In the genomic region with DNA sequence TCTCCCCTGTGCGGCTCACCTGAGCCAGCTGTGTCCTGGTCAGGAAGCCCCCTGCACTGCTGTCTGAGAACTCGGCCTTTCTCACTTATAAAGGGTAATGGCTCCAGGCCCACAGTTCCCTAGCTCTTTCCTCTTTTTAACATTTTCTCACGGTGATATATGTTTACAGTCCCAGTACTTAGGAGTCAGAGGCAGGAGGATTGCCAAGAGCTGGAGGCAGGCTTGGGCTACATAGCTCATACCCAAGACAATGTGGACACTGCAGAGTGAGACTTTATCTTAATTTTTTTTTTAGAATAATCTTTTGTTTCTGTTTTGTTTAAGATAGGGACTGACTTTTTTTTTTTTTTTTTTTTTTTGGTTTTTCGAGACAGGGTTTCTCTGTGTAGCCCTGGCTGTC, we compare ENCODE assay signal across 8 mouse cellular contexts. TPM values are rescaled to one million over a fixed set of nuclear protein-coding genes. Genes with fewer than 3 reads are reported as not detected.
DNase-seq lines count a peak whose midpoint lies in the region; ATAC-seq and TF ChIP-seq lines count a peak whose summit lies in the region.

No protein-coding gene starts in this region.

- no peaks in the 10 kb centered on the region for H3K36me3 ChIP-seq in liver, adult 2 months (ENCODE audit: control insufficient read depth, insufficient read depth, low read length)
- no peaks in the 10 kb centered on the region for H3K36me3 ChIP-seq in intestine, embryonic 16.5 days (ENCODE audit: control insufficient read depth, insufficient read depth, low read length)
- H3K36me3 ChIP-seq in neural tube, embryonic 15.5 days, result no peaks in the 10 kb centered on the region

- peaks cover 38% of the 10 kb centered on the region for H3K4me1 ChIP-seq in liver, adult 2 months (ENCODE audit: control insufficient read depth, insufficient read depth, low read length)
- peaks cover 6% of the 10 kb centered on the region; the same call in 1 of the 2 replicates for H3K4me1 ChIP-seq in embryonic fibroblast, embryonic 13.5 days (ENCODE audit: control insufficient read depth, insufficient read depth, low read length)
- peaks cover 70% of the 10 kb centered on the region for H3K4me1 ChIP-seq in intestine, embryonic 16.5 days (ENCODE audit: control insufficient read depth, insufficient read depth, low read length)
- H3K4me1 ChIP-seq in neural tube, embryonic 15.5 days, result peaks cover 35% of the 10 kb centered on the region

- ATAC-seq in intestine, embryonic 16.5 days, result no peak
- no peak; the same call in 1 of the 2 replicates for ATAC-seq in neural tube, embryonic 15.5 days (ENCODE audit: low FRiP score)
- no peak for ATAC-seq in CD4-positive, CD25-positive, alpha-beta regulatory T cell, adult 4 months

- peaks cover 2% of the 10 kb centered on the region; the same call in 1 of the 2 replicates for H3K79me2 ChIP-seq in liver, adult 2 months (ENCODE audit: control insufficient read depth, insufficient read depth, low read length)

- no peak for TF ChIP-seq POLR2A in liver, adult 2 months (IDR thresholded peaks at IDR 0.05; ENCODE audit: extremely low read depth, insufficient read depth, low read length)
- no peak for TF ChIP-seq POLR2A in embryonic fibroblast, embryonic 13.5 days (IDR thresholded peaks at IDR 0.05; ENCODE audit: low read depth, low read length)

- H3K4me3 ChIP-seq in liver, adult 2 months (ENCODE audit: insufficient read depth, low read depth, low read length), result no peak overlapping the region
- no peak overlapping the region for H3K4me3 ChIP-seq in embryonic fibroblast, embryonic 13.5 days (ENCODE audit: insufficient read depth, low read length)
- H3K4me3 ChIP-seq in intestine, embryonic 16.5 days (ENCODE audit: low read length), result no peak overlapping the region
- no peak overlapping the region for H3K4me3 ChIP-seq in neural tube, embryonic 15.5 days (replicated peaks)

- no peaks in the 10 kb centered on the region for H3K9me3 ChIP-seq in intestine, embryonic 16.5 days (ENCODE audit: control insufficient read depth, low read length)
- no peaks in the 10 kb centered on the region for H3K9me3 ChIP-seq in neural tube, embryonic 15.5 days (replicated peaks)

- H3K4me2 ChIP-seq in intestine, embryonic 16.5 days (ENCODE audit: low read depth, low read length), result no peak overlapping the region
- no peak overlapping the region for H3K4me2 ChIP-seq in neural tube, embryonic 15.5 days

- no peak for DNase-seq in liver, adult 2 months (ENCODE audit: extremely low read depth, low read depth, low spot score)
- no peak for DNase-seq in liver
- no peak for DNase-seq in right cerebral cortex, postnatal 4 days
- no peak for DNase-seq in right cerebral cortex, postnatal 14 days

- 46% methylated on average over 3 of the region's 4 CpGs for WGBS in liver, adult 2 months
- WGBS in intestine, embryonic 16.5 days, result 54% methylated on average over 3 of the region's 4 CpGs
- 60% methylated on average over 3 of the region's 4 CpGs for WGBS in neural tube, embryonic 15.5 days

- H3K27me3 ChIP-seq in liver, adult 2 months (ENCODE audit: control insufficient read depth, insufficient read depth, low read length), result no peaks in the 10 kb centered on the region
- peaks cover 5% of the 10 kb centered on the region; the same call in 1 of the 2 replicates for H3K27me3 ChIP-seq in intestine, embryonic 16.5 days (replicated peaks; ENCODE audit: control insufficient read depth, insufficient read depth, low read length)
- H3K27me3 ChIP-seq in neural tube, embryonic 15.5 days (replicated peaks), result peaks cover 21% of the 10 kb centered on the region

- H3K27ac ChIP-seq in liver, adult 2 months (replicated peaks; ENCODE audit: insufficient read depth, low read depth, low read length), result peak overlapping the region; percentile 78
- peak overlapping the region; percentile 10; the same call in 1 of the 2 replicates for H3K27ac ChIP-seq in embryonic fibroblast, embryonic 13.5 days (ENCODE audit: insufficient read depth, low read length)
- peak overlapping the region; percentile 91 for H3K27ac ChIP-seq in intestine, embryonic 16.5 days (ENCODE audit: low read length)
- peak overlapping the region; percentile 85 for H3K27ac ChIP-seq in neural tube, embryonic 15.5 days (replicated peaks)

- TF ChIP-seq CTCF in liver, adult 2 months (IDR thresholded peaks at IDR 0.05; ENCODE audit: low read depth, low read length), result no peak
- TF ChIP-seq CTCF in embryonic fibroblast, embryonic 13.5 days (IDR thresholded peaks at IDR 0.05; ENCODE audit: borderline replicate concordance, insufficient read depth, low read length), result no peak

- H3K9ac ChIP-seq in liver, adult 2 months (ENCODE audit: low read depth, low read length), result peak overlapping the region; percentile 40
- peak overlapping the region; percentile 60 for H3K9ac ChIP-seq in intestine, embryonic 16.5 days (ENCODE audit: low read depth, low read length)
- no peak overlapping the region for H3K9ac ChIP-seq in neural tube, embryonic 15.5 days (replicated peaks)

RNA-seq across cellular contexts. Expression of gene Wbp2, which starts 15.7 kb away (rescaled TPM):
- 14.8 and 24.8 TPM in 2 replicates for total RNA-seq in liver, adult 2 months (2014; rRNA removed)
- polyA plus RNA-seq in liver, adult 2 months (2012; rRNA removed), result 166 and 179 TPM in 2 replicates
- polyA plus RNA-seq in embryonic fibroblast, embryonic 13.5 days (2011; ENCODE audit: insufficient read length, low read depth, missing spikeins), result 55.1 and 63.8 TPM in 2 replicates
- 135 and 160 TPM in 2 replicates for polyA plus RNA-seq in intestine, embryonic 16.5 days (2015; fragmentation: Nextera tagmentation; extraction: Ambion mirVana)
- polyA plus RNA-seq in neural tube, embryonic 15.5 days (2015; fragmentation: Nextera tagmentation; extraction: Ambion mirVana), result 162 and 167 TPM in 2 replicates
- 100 to 1,000 TPM; 133 to 265 TPM for polyA plus RNA-seq in CD4-positive, CD25-positive, alpha-beta regulatory T cell, adult 4 months (2017; shearing (Covaris generic))

RNA-seq across cellular contexts. Expression of gene Trim47, which starts 24.5 kb away (rescaled TPM):
- total RNA-seq in liver, adult 2 months (2014; rRNA removed), result 2.9 and 6.6 TPM in 2 replicates
- 4.2 and 4.6 TPM in 2 replicates for polyA plus RNA-seq in liver, adult 2 months (2012; rRNA removed)
- 21.5 and 25.1 TPM in 2 replicates for polyA plus RNA-seq in embryonic fibroblast, embryonic 13.5 days (2011; ENCODE audit: insufficient read length, low read depth, missing spikeins)
- polyA plus RNA-seq in intestine, embryonic 16.5 days (2015; fragmentation: Nextera tagmentation; extraction: Ambion mirVana), result 13.9 and 14.7 TPM in 2 replicates
- polyA plus RNA-seq in neural tube, embryonic 15.5 days (2015; fragmentation: Nextera tagmentation; extraction: Ambion mirVana), result 9.8 TPM in 2 replicates
- not detected for polyA plus RNA-seq in CD4-positive, CD25-positive, alpha-beta regulatory T cell, adult 4 months (2017; shearing (Covaris generic))

RNA-seq across cellular contexts. Expression of gene Unc13d, which starts 24.7 kb away (rescaled TPM):
- 0.37 and 0.87 TPM in 2 replicates for total RNA-seq in liver, adult 2 months (2014; rRNA removed)
- 0.54 and 1.4 TPM in 2 replicates for polyA plus RNA-seq in liver, adult 2 months (2012; rRNA removed)
- not detected in 2 replicates for polyA plus RNA-seq in embryonic fibroblast, embryonic 13.5 days (2011; ENCODE audit: insufficient read length, low read depth, missing spikeins)
- polyA plus RNA-seq in intestine, embryonic 16.5 days (2015; fragmentation: Nextera tagmentation; extraction: Ambion mirVana), result 6.4 and 7.5 TPM in 2 replicates
- 1.0 and 7.1 TPM in 2 replicates for polyA plus RNA-seq in neural tube, embryonic 15.5 days (2015; fragmentation: Nextera tagmentation; extraction: Ambion mirVana)
- polyA plus RNA-seq in CD4-positive, CD25-positive, alpha-beta regulatory T cell, adult 4 months (2017; shearing (Covaris generic)), result 100 to 1,000 TPM in 1 of 2 experiments, 10 to 100 TPM in 1; 73.8 to 138 TPM

RNA-seq across cellular contexts. Expression of gene Trim65, which starts 28.5 kb away (rescaled TPM):
- 3.9 and 5.8 TPM in 2 replicates for total RNA-seq in liver, adult 2 months (2014; rRNA removed)
- polyA plus RNA-seq in liver, adult 2 months (2012; rRNA removed), result 7.7 and 8.3 TPM in 2 replicates
- 2.8 and 2.9 TPM in 2 replicates for polyA plus RNA-seq in embryonic fibroblast, embryonic 13.5 days (2011; ENCODE audit: insufficient read length, low read depth, missing spikeins)
- polyA plus RNA-seq in intestine, embryonic 16.5 days (2015; fragmentation: Nextera tagmentation; extraction: Ambion mirVana), result 7.7 and 9.3 TPM in 2 replicates
- 3.4 and 4.1 TPM in 2 replicates for polyA plus RNA-seq in neural tube, embryonic 15.5 days (2015; fragmentation: Nextera tagmentation; extraction: Ambion mirVana)
- 10 to 100 TPM; 14.4 to 17.9 TPM for polyA plus RNA-seq in CD4-positive, CD25-positive, alpha-beta regulatory T cell, adult 4 months (2017; shearing (Covaris generic))

RNA-seq across cellular contexts. Expression of gene Mrpl38, which starts 36.2 kb away (rescaled TPM):
- 26.4 and 40.2 TPM in 2 replicates for total RNA-seq in liver, adult 2 months (2014; rRNA removed)
- polyA plus RNA-seq in liver, adult 2 months (2012; rRNA removed), result 63.7 and 77.7 TPM in 2 replicates
- 31.6 and 32.5 TPM in 2 replicates for polyA plus RNA-seq in embryonic fibroblast, embryonic 13.5 days (2011; ENCODE audit: insufficient read length, low read depth, missing spikeins)
- polyA plus RNA-seq in intestine, embryonic 16.5 days (2015; fragmentation: Nextera tagmentation; extraction: Ambion mirVana), result 104 and 110 TPM in 2 replicates
- polyA plus RNA-seq in neural tube, embryonic 15.5 days (2015; fragmentation: Nextera tagmentation; extraction: Ambion mirVana), result 82.2 and 95.1 TPM in 2 replicates
- polyA plus RNA-seq in CD4-positive, CD25-positive, alpha-beta regulatory T cell, adult 4 months (2017; shearing (Covaris generic)), result 10 to 100 TPM; 22.7 to 25.5 TPM

Comparison
In these comparisons a context has a peak if more than half of its experiments do, and no peak if none do; other contexts are left out.
1. H3K27ac ChIP-seq: peak in every context shown above with its lines; median percentile 91 in intestine, embryonic 16.5 days; 85 in neural tube, embryonic 15.5 days; 78 in liver, adult 2 months; 10 in embryonic fibroblast, embryonic 13.5 days.